Mouse (Mus musculus): ENCODE results near the gene Rsu1.

Gene Rsu1

GRCm38 (mm10) chr2:13060426-13061170, 210.6 kb downstream of the Rsu1 start:
- no peak for DNase-seq (ENCODE audit: low spot score in 2 of 2)

GRCm38 (mm10) chr2:13048649-13049048, 222.6 kb downstream of the Rsu1 start:
- no peak for DNase-seq (ENCODE audit: low spot score in 2 of 2)

- no peak for DNase-seq (ENCODE audit: low spot score in 2 of 2)
Observed at GRCm38 (mm10) chr2:13044555-13044954, 226.7 kb downstream of the Rsu1 start.

GRCm38 (mm10) chr2:13039785-13040184, 231.4 kb downstream of the Rsu1 start:
- DNase-seq (ENCODE audit: low spot score in 2 of 2) = no peak

- no peak for DNase-seq (ENCODE audit: low spot score in 2 of 2)
Observed at GRCm38 (mm10) chr2:13038772-13039171, 232.4 kb downstream of the Rsu1 start.

All from urinary bladder, postnatal 36 days (tissue).